Mouse (Mus musculus) lung, postnatal 10 days (tissue): ENCODE measurements at regions not wholly inside any gene's neighbourhood (a gene's known extent, or its start where the extent isn't known, plus 50 kb on each side); places are given as distances from the start of the nearest gene placed in this dataset.
"Not testable (repeated sequence)": the region's sequence is repeated elsewhere in the genome, so short reads cannot be mapped to it uniquely, and the experiment has no call there.

Experiments used
- DNase-seq: peaks from one replicate; pipeline ENCODE4 v3.0.0; 2021

DNA sequence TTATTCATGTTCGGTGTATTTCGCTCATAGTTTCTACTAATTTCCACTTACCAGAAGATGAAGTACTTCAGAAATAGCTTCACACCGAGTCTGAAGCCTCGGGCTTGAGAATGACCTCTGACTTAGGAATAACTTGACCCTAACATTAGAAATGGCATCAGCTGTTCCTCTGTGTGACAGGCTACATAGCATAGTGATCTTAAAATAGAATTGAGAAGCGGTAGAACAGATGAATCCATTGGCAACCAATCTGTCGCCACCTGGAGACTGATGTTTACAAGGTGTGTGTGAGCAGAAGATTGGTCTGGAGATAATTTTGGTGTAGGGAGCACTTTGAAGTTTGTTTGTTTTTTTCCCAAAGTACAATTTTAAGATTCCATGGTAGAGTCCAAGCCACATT lies 60.9 kb upstream of the Ahi1 start:
- no peak for DNase-seq

GRCm38 (mm10) chr10:20883618-20884017 lies 68.7 kb upstream of the Ahi1 start:
- DNase-seq = no peak

GRCm38 (mm10) chr10:20882599-20882998 lies 69.7 kb upstream of the Ahi1 start:
- no peak for DNase-seq

- DNase-seq = no peak
Measured at GRCm38 (mm10) chr10:20880251-20880650, 72.1 kb upstream of the Ahi1 start.

DNA sequence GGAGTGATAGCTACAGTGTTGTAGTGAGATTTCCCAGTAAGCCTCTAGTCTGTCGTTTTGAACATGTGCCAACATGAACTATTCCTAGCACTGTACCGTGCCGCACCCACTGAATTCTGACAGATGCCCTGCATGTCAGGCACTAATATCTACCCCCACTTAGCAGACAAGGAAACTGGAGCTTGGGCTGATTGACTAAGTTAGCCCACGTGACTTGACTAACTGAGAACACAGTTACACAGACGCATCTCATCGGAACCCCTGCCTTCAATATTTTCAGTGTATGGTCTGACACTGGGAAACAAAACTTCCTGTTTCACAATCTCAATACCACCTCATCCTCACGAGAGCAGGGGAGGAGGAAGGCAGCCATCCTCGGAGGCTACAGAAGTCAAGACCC lies 72.9 kb upstream of the Ahi1 start:
- DNase-seq = no peak

DNA sequence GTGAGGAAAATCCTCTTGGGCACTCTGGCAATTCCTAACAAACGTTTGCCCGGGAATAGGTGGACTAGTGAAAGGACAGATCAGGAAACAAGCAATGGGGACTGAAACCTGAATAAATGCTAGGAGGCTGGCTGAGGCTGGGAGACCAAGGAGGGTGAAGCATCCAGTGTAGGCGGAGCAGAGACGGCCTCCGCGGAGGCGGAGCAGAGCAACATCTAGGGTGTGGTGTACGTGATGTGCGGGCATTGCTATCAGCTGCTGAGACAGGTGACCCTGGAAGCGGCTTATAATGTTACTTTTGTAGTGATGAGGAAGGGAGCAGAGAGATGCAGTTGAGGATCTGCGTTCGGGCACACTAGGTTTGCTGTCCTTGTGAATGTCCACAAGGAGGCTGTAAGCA lies 85.3 kb upstream of the Ahi1 start:
- no peak for DNase-seq

- DNase-seq = no peak
Measured at GRCm38 (mm10) chr10:20865031-20865430, 87.3 kb upstream of the Ahi1 start.

- no peak for DNase-seq
Measured at GRCm38 (mm10) chr10:20857413-20857812, 94.9 kb upstream of the Ahi1 start.

DNA sequence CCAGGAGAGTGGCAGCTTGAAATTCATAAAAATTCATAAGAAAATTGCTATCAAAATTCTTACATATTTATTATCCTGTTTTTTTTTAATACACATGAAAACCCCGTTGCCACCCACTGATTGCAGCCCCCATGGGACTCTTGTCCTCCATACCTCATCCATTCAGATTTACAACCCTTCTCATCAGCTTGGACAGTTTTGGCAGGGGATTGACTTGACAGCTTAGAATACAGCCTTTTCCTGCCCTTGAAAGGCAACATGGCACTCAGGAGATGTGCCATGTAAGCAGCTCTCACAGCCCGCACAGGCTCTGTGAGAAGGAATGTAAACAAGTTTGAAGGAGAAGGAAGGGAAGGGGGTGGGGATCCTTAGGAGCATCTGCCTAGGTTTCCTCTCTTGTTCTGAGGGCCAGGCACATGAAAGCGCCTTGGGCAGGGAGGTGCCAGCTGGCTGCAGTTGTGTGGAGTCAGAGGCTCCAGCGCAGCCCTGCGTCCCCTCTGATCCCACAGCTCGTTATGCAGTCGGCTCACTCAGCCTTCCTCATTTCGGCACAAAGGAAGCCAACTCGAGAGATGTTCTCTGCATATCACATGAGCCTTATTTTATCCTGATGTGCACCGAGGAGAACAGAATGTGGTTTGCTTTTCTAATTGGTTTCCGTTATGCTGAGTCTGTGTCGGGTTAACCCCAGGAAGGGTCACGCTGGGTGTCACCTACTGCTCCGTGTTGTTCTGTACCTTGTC lies 97.6 kb upstream of the Ahi1 start:
- peak; percentile 68 for DNase-seq

- no peak for DNase-seq
Measured at GRCm38 (mm10) chr10:20847287-20847686, 105.1 kb upstream of the Ahi1 start.

GRCm38 (mm10) chr10:20843277-20843676 lies 109.1 kb upstream of the Ahi1 start:
- DNase-seq = no peak

DNA sequence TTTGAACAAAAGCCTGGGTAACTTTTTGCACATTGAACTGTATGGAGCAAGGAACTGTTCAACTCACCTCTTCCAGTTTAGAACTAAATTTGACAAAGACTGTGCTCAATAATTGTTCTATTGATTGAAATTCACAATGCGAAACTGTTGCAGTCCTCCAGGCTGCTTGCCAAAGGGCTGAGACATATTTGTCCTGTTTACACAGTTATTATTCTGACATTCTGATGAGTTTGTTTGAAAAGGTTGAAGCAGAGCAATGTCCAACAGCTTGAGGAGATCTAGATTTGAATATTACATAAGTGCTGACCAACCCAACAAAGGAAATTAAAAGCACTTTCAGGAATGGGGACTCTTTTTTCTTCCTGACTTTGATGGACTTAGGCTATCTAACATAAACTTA lies 110.2 kb upstream of the Ahi1 start:
- DNase-seq = peak; percentile 49

DNA sequence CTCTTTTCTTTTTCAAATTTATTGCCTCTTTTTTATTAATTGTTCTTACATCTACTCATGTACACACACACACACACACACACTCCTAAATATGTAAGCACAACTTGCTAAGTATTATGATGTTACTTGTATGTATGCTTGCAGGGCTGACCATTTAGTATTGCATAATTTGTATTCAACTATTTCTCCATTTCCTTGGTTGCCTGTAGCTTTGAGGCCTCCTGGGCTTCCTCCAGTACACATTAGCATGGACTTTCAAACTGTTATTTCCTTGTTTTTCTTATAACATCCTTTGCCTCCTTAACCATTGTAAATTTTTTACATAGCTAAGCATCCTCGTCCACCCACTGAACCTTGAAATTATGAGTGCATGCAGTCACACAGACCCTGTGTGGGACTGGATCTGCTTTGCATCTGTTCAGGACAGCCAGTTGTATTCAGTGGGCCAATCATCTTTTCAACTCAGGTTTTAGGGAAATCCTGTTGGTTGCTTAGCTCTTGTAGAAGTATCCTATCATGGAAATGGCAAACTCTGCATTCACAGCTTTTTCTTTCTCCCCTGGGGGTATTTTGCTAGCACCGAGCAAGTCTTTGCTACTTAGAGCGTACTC lies 110.8 kb upstream of the Ahi1 start:
- DNase-seq = peak; percentile 10

- DNase-seq = no peak
Measured at GRCm38 (mm10) chr10:20838685-20839425, 113.5 kb upstream of the Ahi1 start.

DNA sequence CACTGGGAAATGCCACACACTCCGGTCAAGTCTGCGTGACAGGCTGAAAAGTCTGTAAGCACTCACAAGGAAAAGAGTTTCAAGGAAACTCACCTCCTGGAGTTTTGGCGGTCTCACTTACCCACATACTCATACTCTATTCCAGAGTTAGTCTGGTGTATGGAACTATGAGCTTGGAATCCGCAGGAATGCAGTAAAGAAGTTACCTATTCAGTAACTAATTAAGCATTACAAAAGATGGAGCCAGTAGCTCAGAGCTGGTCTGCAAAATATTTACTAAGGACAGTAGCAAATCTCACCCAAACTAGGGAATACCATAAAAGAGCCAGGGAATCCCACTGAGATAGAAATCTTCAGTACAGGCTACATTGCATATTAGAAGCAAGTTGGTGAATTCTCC lies 111.9 kb upstream of the Pde7b start:
- not testable (repeated sequence) for DNase-seq

DNA sequence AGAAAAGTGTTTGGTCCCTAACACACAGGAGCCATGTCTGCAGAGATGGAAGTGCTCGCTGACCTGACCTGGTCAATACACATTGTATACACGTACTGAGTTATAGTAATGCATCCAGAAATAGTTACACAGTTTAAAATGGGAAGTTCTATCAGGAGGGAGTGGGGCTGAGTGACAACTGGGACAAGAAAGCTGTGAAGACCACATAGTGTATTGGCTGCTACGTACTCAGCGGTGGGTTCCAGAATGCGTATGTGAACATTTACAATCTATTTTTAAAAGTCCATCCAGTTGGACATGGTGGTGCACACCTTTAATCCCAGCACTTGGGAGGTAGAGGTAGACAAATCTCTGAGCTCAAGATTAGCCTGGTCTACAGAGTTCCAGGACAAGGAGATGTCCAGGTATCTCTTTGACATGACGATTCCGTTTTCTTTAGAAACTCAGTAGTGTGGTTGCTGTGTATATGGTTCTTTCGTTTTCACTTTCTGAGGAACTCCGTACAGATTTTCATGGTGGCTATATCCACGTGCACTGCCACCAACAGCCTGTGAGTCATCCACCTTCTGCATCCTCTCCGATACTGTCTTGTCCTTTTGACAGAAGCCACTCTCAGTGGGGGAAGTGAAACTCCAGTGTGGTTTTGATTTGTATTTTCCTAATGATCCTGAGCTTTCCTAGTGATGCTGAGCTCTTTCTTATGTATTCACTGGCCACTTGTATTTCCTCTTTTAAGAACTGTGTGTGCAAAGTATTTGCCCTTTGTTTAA lies 110.1 kb upstream of the Pde7b start:
- DNase-seq = no peak

- DNase-seq = no peak
Measured at GRCm38 (mm10) chr10:20828304-20828703, 103.4 kb upstream of the Pde7b start.

DNA sequence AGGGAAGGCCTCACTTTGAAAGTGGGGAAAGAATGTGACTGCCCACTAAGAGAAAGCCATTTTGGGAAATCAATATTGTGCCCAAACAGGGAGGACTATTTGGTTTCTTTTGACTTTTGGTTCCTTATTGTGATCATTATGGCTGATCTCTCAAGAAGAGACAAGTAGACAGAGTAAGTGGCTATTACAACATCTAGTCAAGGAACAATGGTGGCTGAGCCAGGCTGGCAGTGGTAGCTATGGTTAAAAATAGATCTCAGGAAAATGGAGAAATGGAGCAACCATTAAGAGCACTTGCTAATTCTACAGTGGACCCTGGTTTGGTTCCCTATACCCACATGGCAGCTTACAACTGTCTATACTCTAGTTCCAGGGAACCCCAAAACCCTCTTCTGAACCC lies 102.6 kb upstream of the Pde7b start:
- no peak for DNase-seq

- no peak for DNase-seq
Measured at GRCm38 (mm10) chr10:20818548-20818947, 93.7 kb upstream of the Pde7b start.

DNA sequence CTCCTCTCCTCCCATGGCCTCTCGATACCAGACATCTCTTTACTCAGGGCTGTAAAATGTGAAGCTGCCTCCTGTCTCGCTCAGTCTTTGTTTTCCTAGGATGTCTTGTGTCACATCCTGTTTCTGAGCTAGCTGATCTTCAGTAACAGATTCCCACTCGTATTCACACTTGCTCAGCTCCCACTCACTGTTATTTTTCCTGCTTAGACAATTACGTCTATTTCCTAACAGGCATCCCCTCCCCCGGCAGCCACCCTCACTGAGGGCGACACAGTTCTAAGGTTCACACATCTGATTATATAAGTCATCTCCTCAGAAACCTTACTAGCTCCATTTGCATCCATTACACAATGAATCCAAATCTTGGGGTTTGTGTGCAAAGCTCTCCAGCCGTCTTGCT lies 74.9 kb upstream of the Pde7b start:
- no peak for DNase-seq

DNA sequence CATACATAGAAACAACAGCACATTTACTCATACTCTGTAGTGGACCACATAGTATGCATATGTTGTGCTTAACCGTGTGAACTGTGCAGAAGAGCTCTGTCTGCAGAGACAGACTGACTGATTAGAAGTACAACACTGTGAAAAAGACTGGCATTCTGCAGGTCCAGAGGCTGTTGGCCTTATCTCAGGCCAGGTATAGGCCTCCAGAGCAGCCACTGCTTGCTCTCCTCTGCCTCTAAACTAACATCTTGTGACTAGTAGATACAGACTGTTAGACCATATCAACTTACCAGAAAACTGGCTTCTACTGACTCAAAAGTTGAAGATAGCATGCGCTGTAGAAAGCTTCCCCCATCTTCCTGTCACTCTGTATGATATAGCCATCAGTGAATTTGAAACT lies 73.5 kb upstream of the Pde7b start:
- no peak for DNase-seq

GRCm38 (mm10) chr10:20793956-20794355 lies 69.1 kb upstream of the Pde7b start:
- DNase-seq = no peak

GRCm38 (mm10) chr10:20780946-20781345 lies 56.1 kb upstream of the Pde7b start:
- DNase-seq = no peak
